Mouse (Mus musculus) C2C12 (cell line): ENCODE measurements at regions not wholly inside any gene's neighbourhood (a gene's known extent, or its start where the extent isn't known, plus 50 kb on each side); places are given as distances from the start of the nearest gene placed in this dataset.
"Not testable (repeated sequence)": the region's sequence is repeated elsewhere in the genome, so short reads cannot be mapped to it uniquely, and the experiment has no call there.

Experiments
- H3K27me3 ChIP-seq: one replicate; pipeline ENCODE4 v1.6.1; 2011; ENCODE audit not compliant: control insufficient read depth, insufficient read depth, insufficient read length
- H3K36me3 ChIP-seq: one replicate; pipeline ENCODE4 v1.6.1; 2011; ENCODE audit not compliant: control insufficient read depth, insufficient read depth
- H3K4me3 ChIP-seq: one replicate; pipeline ENCODE4 v1.5.1; 2011; ENCODE audit warnings: mild to moderate bottlenecking, control low read depth; ENCODE audit not compliant: poor library complexity, insufficient read depth, severe bottlenecking
- H3K79me2 ChIP-seq: one replicate; pipeline ENCODE4 v1.6.1; 2011; ENCODE audit not compliant: control insufficient read depth, insufficient read depth
- H3K79me3 ChIP-seq: one replicate; pipeline ENCODE4 v1.6.1; 2011; ENCODE audit warnings: low read depth, control low read depth
- H3ac ChIP-seq: one replicate; pipeline ENCODE3; 2011; ENCODE audit warnings: low read depth; ENCODE audit not compliant: control insufficient read depth, insufficient read length
- CEBPB ChIP-seq: IDR thresholded peaks from one replicate; pipeline ENCODE4 v1.6.1; 2011; ENCODE audit warnings: low read depth, mild to moderate bottlenecking, control low read depth, moderate library complexity
- CTCF ChIP-seq: IDR thresholded peaks from one replicate; pipeline ENCODE4 v1.5.1; 2011; ENCODE audit not compliant: control insufficient read depth, insufficient read depth, insufficient read length
- FOSL1 ChIP-seq: IDR thresholded peaks from one replicate; pipeline ENCODE4 v1.8.0; 2011; ENCODE audit warnings: mild to moderate bottlenecking, low read length; ENCODE audit not compliant: poor library complexity, insufficient read depth, severe bottlenecking
- MAX ChIP-seq: IDR thresholded peaks from one replicate; pipeline ENCODE4 v1.6.1; 2011; ENCODE audit warnings: mild to moderate bottlenecking, control low read depth
- MYOD1 ChIP-seq: IDR thresholded peaks from one replicate; pipeline ENCODE4 v1.6.1; 2011; ENCODE audit warnings: low read depth; ENCODE audit not compliant: control insufficient read depth, insufficient read length
- MYOG ChIP-seq: IDR thresholded peaks from one replicate; pipeline ENCODE4 v1.6.1; 2011; ENCODE audit not compliant: control insufficient read depth, insufficient read length; ENCODE audit errors: extremely low read depth
- USF1 ChIP-seq: IDR thresholded peaks from one replicate; pipeline ENCODE4 v1.6.1; 2011; ENCODE audit warnings: low read depth, mild to moderate bottlenecking, control low read depth, moderate library complexity

- H3K4me3 ChIP-seq, result no peak overlapping the region
Measured at GRCm38 (mm10) chr10:43669471-43669870, 91.4 kb downstream of the Cd24a start.

GRCm38 (mm10) chr10:43670745-43671144 is 92.7 kb downstream of the Cd24a start:
- Histone ChIP-seq H3K4me3 (no peak overlapping the region), H3K79me3 (no peaks in the 10 kb centered on the region), H3K79me2 (no peaks in the 10 kb centered on the region), H3ac (no peak overlapping the region), H3K27me3 (no peaks in the 10 kb centered on the region), H3K36me3 (no peaks in the 10 kb centered on the region)
- no peak for TF ChIP-seq CTCF
- TF ChIP-seq USF1, result no peak
- TF ChIP-seq MYOG, result no peak
- no peak for TF ChIP-seq MYOD1
- no peak for TF ChIP-seq CEBPB
- no peak for TF ChIP-seq FOSL1
- TF ChIP-seq MAX, result no peak

More at GRCm38 (mm10) chr10:43669471-43669870, 91.4 kb downstream of the Cd24a start:
- Histone ChIP-seq H3ac (no peak overlapping the region), H3K27me3 (no peaks in the 10 kb centered on the region), H3K36me3 (no peaks in the 10 kb centered on the region), H3K79me3 (no peaks in the 10 kb centered on the region), H3K79me2 (no peaks in the 10 kb centered on the region)
- no peak for TF ChIP-seq MAX
- no peak for TF ChIP-seq CTCF
- TF ChIP-seq CEBPB, result no peak
- no peak for TF ChIP-seq MYOD1
- no peak for TF ChIP-seq FOSL1
- TF ChIP-seq USF1, result no peak
- no peak for TF ChIP-seq MYOG

GRCm38 (mm10) chr10:43671785-43672184 is 93.7 kb downstream of the Cd24a start:
- TF ChIP-seq USF1 (no peak), CEBPB (no peak), FOSL1 (no peak), MYOD1 (no peak), MYOG (no peak), CTCF (no peak), MAX (no peak)
- H3K36me3 ChIP-seq, result no peaks in the 10 kb centered on the region
- H3K27me3 ChIP-seq, result no peaks in the 10 kb centered on the region
- no peaks in the 10 kb centered on the region for H3K79me3 ChIP-seq
- no peak overlapping the region for H3ac ChIP-seq
- H3K4me3 ChIP-seq, result no peak overlapping the region
- no peaks in the 10 kb centered on the region for H3K79me2 ChIP-seq

- no peaks in the 10 kb centered on the region for H3K36me3 ChIP-seq
- H3ac ChIP-seq, result no peak overlapping the region
- no peak overlapping the region for H3K4me3 ChIP-seq
- no peaks in the 10 kb centered on the region for H3K79me2 ChIP-seq
- no peaks in the 10 kb centered on the region for H3K27me3 ChIP-seq
- no peaks in the 10 kb centered on the region for H3K79me3 ChIP-seq
- TF ChIP-seq CTCF (no peak), MYOG (no peak), FOSL1 (no peak), USF1 (no peak), MYOD1 (no peak), CEBPB (no peak), MAX (no peak)
Measured at GRCm38 (mm10) chr10:43672490-43672889, 94.4 kb downstream of the Cd24a start.

- Histone ChIP-seq H3K4me3 (no peak overlapping the region), H3K79me2 (no peaks in the 10 kb centered on the region), H3K27me3 (no peaks in the 10 kb centered on the region), H3ac (no peak overlapping the region), H3K79me3 (no peaks in the 10 kb centered on the region), H3K36me3 (no peaks in the 10 kb centered on the region)
- no peak for TF ChIP-seq CEBPB
Measured at GRCm38 (mm10) chr10:43674749-43675148, 96.7 kb downstream of the Cd24a start.

- not testable (repeated sequence) for H3K79me2 ChIP-seq, H3K27me3 ChIP-seq, H3K4me3 ChIP-seq, H3K79me3 ChIP-seq, H3K36me3 ChIP-seq, H3ac ChIP-seq
Measured at GRCm38 (mm10) chr10:43675495-43675894, 97.4 kb downstream of the Cd24a start.
